Mouse (Mus musculus) stomach, postnatal 0 days (tissue): ENCODE results near the gene Tsr3. TPM values are rescaled to one million over a fixed set of nuclear protein-coding genes. Genes with fewer than 3 reads are reported as not detected.

ENCODE experiments used
- ATAC-seq: fragments of 200-750 bp; cut with Nextera tagmentation; 2 replicates; pipeline ENCODE4 v1.8.0; 2017; ENCODE audit not compliant: low FRiP score, low TSS enrichment
- DNase-seq: peaks from one replicate; pipeline ENCODE4 v3.0.0-alpha.2; 2016; ENCODE audit warnings: low spot score
- H3K27ac ChIP-seq: fragments of 300-500 bp; sonication (generic); replicated peaks from 2 replicates; pipeline ENCODE4 v1.5.1; 2014; ENCODE audit warnings: mild to moderate bottlenecking, control low read depth
- H3K27me3 ChIP-seq: fragments of 300-500 bp; sonication (generic); 2 replicates; pipeline ENCODE4 v1.6.1; 2014; ENCODE audit warnings: low read length; ENCODE audit not compliant: control insufficient read depth, insufficient read depth
- H3K36me3 ChIP-seq: fragments of 300-500 bp; sonication (generic); 2 replicates; pipeline ENCODE4 v1.6.1; 2014; ENCODE audit warnings: low read length, mixed read lengths; ENCODE audit not compliant: control insufficient read depth, insufficient read depth
- H3K4me1 ChIP-seq: fragments of 300-500 bp; sonication (generic); replicated peaks from 2 replicates; pipeline ENCODE4 v1.6.1; 2014; ENCODE audit warnings: antibody characterized with exemption; ENCODE audit not compliant: control insufficient read depth, insufficient read depth
- H3K4me2 ChIP-seq: fragments of 300-500 bp; sonication (generic); replicated peaks from 2 replicates; pipeline ENCODE4 v1.6.1; 2014; ENCODE audit warnings: low read depth, mild to moderate bottlenecking, control low read depth, moderate library complexity
- H3K4me3 ChIP-seq: fragments of 300-500 bp; sonication (generic); 2 replicates; pipeline ENCODE4 v1.5.1; 2014; ENCODE audit warnings: low read depth, low read length, control low read depth
- H3K9ac ChIP-seq: fragments of 300-500 bp; sonication (generic); 2 replicates; pipeline ENCODE4 v1.6.1; 2014; ENCODE audit warnings: mild to moderate bottlenecking, low read length, control low read depth, mixed read lengths
- H3K9me3 ChIP-seq: fragments of 300-500 bp; sonication (generic); 2 replicates; pipeline ENCODE4 v1.6.1; 2016; ENCODE audit warnings: low read length; ENCODE audit not compliant: control insufficient read depth
- CTCF ChIP-seq: IDR thresholded peaks from 2 replicates; pipeline ENCODE4 v1.5.1; 2016; ENCODE audit warnings: antibody characterized with exemption, low read depth, mild to moderate bottlenecking, moderate library complexity
- EP300 ChIP-seq: optimal IDR thresholded peaks from 2 replicates; pipeline ENCODE3; 2016; ENCODE audit warnings: antibody characterized with exemption
- whole genome bisulfite sequencing: fragments of 180-500 bp; shearing (Covaris S2); extraction: QIAGEN DNeasy Blood & Tissue Kit; methylation state at CpG from one replicate; pipeline ENCODE4 v1.1.7; 2014; 5-methylcytosine and 5-hydroxymethylcytosine counted together
- microRNA-seq: library from miRNA; unstranded; fragments of <30 nt; microRNA quantifications from one replicate; pipeline ENCODE4, GENCODE M21; 2016
- polyA plus RNA-seq: library from polyadenylated mRNA; unstranded; fragments of >200 nt; fragmentation: Nextera tagmentation; extraction: Ambion mirVana; gene quantifications from 2 replicates; pipeline ENCODE4 v1.2.1, GENCODE M21; 2015

Tsr3 gene
- polyA plus RNA-seq, 1 experiment from 2014 or later, result 31.3 TPM

GRCm38 (mm10) chr17:25275833-25276232, 35.9 kb downstream of the Tsr3 start:
- Histone ChIP-seq H3K27ac (no peak overlapping the region), H3K9ac (no peak overlapping the region), H3K9me3 (no peaks in the 10 kb centered on the region), H3K4me3 (no peak overlapping the region), H3K4me2 (no peak overlapping the region), H3K4me1 (peaks cover 8% of the 10 kb centered on the region; the same call in 1 of the 2 replicates), H3K36me3 (no peaks in the 10 kb centered on the region), H3K27me3 (no peaks in the 10 kb centered on the region)
- ATAC-seq, result no peak
- 99% methylated on average over 3 of the region's 3 CpGs for WGBS
- TF ChIP-seq EP300 (no peak), CTCF (no peak)
- no peak for DNase-seq

GRCm38 (mm10) chr17:25282133-25282532, 42.2 kb downstream of the Tsr3 start:
- Histone ChIP-seq H3K9me3 (no peaks in the 10 kb centered on the region), H3K4me1 (no peaks in the 10 kb centered on the region), H3K27ac (no peak overlapping the region), H3K4me2 (no peak overlapping the region), H3K36me3 (no peaks in the 10 kb centered on the region), H3K27me3 (no peaks in the 10 kb centered on the region), H3K4me3 (no peak overlapping the region), H3K9ac (no peak overlapping the region)
- TF ChIP-seq EP300 (no peak), CTCF (no peak)
- ATAC-seq (peak; percentile 91), DNase-seq (peak; percentile 76)
- 29% methylated on average over 11 of the region's 11 CpGs for WGBS

GRCm38 (mm10) chr17:25285033-25285432, 45.1 kb downstream of the Tsr3 start:
- Histone ChIP-seq H3K9me3 (no peaks in the 10 kb centered on the region), H3K27ac (no peak overlapping the region), H3K4me3 (no peak overlapping the region), H3K9ac (no peak overlapping the region), H3K4me1 (no peaks in the 10 kb centered on the region), H3K27me3 (no peaks in the 10 kb centered on the region), H3K4me2 (no peak overlapping the region), H3K36me3 (no peaks in the 10 kb centered on the region)
- ATAC-seq, result peak; percentile 38
- WGBS, result 19% methylated on average over 3 of the region's 3 CpGs
- peak; percentile 73 for DNase-seq
- no peak for TF ChIP-seq EP300
- TF ChIP-seq CTCF, result peak; percentile 95

GRCm38 (mm10) chr17:25288842-25289241, 48.9 kb downstream of the Tsr3 start:
- Histone ChIP-seq H3K4me1 (no peaks in the 10 kb centered on the region), H3K27me3 (no peaks in the 10 kb centered on the region), H3K36me3 (no peaks in the 10 kb centered on the region), H3K4me3 (no peak overlapping the region), H3K9me3 (no peaks in the 10 kb centered on the region), H3K9ac (no peak overlapping the region), H3K4me2 (no peak overlapping the region), H3K27ac (no peak overlapping the region)
- peak; percentile 57 for DNase-seq
- no peak for ATAC-seq
- WGBS, result 23% methylated on average over 4 of the region's 4 CpGs
- peak; percentile 78 for TF ChIP-seq CTCF
- no peak for TF ChIP-seq EP300

GRCm38 (mm10) chr17:25290411-25290810, 50.4 kb downstream of the Tsr3 start:
- H3K27ac ChIP-seq, result no peak overlapping the region
- peak; percentile 38; the same call in 1 of the 2 replicates for ATAC-seq

More at GRCm38 (mm10) chr17:25290411-25290810, 50.4 kb downstream of the Tsr3 start:
- no peak overlapping the region for H3K9ac ChIP-seq
- no peaks in the 10 kb centered on the region for H3K36me3 ChIP-seq
- no peak overlapping the region for H3K4me3 ChIP-seq
- WGBS, result 21% methylated on average over 4 of the region's 4 CpGs
- DNase-seq, result no peak
- no peak overlapping the region for H3K4me2 ChIP-seq
- no peaks in the 10 kb centered on the region for H3K4me1 ChIP-seq
- H3K9me3 ChIP-seq, result no peaks in the 10 kb centered on the region
- TF ChIP-seq CTCF (peak; percentile 29; the same call in 1 of the 2 replicates), EP300 (no peak)
- H3K27me3 ChIP-seq, result no peaks in the 10 kb centered on the region

Small RNAs within 50 kb of the gene (microRNA-seq; reads per million reads assigned to microRNA genes)
- 1.3 reads per million for gene Mir3547

Other genes starting within 250 kb of the Tsr3 start
- gene Cramp1l, start 224.4 kb upstream of the Tsr3 start, polyA plus RNA-seq, result 2.2 and 2.8 TPM in 2 replicates
- gene Ift140, start 224.1 kb upstream of the Tsr3 start, polyA plus RNA-seq, result 4.1 and 4.2 TPM in 2 replicates
- gene Tmem204, start 156.6 kb upstream of the Tsr3 start, polyA plus RNA-seq, result 16.8 and 19.0 TPM in 2 replicates
- gene Telo2, start 124.2 kb upstream of the Tsr3 start, polyA plus RNA-seq, result 12.2 and 13.7 TPM in 2 replicates
- 0.30 and 0.33 TPM in 2 replicates for gene Ptx4, start 119.4 kb upstream of the Tsr3 start, polyA plus RNA-seq
- 10.5 and 11.5 TPM in 2 replicates for gene Clcn7, start 106.8 kb upstream of the Tsr3 start, polyA plus RNA-seq
- gene Ccdc154, start 77.7 kb upstream of the Tsr3 start, polyA plus RNA-seq, result 0.80 and 0.84 TPM in 2 replicates
- gene Gm38655, start 64.7 kb upstream of the Tsr3 start, polyA plus RNA-seq, result 5.8 and 6.0 TPM in 2 replicates
- 23.1 and 23.6 TPM in 2 replicates for gene BC003965, start 55.6 kb upstream of the Tsr3 start, polyA plus RNA-seq
- 3.0 and 3.1 TPM in 2 replicates for gene Unkl, start 51.8 kb upstream of the Tsr3 start, polyA plus RNA-seq
- 36.0 and 39.3 TPM in 2 replicates for gene Gnptg, start within 50 bp of the Tsr3 start, polyA plus RNA-seq
- gene Baiap3, start 16.2 kb downstream of the Tsr3 start, polyA plus RNA-seq, result 1.2 and 1.3 TPM in 2 replicates
- gene Ube2i, start 34.5 kb downstream of the Tsr3 start, polyA plus RNA-seq, result 308 and 318 TPM in 2 replicates
- gene Prss34, start 58.2 kb downstream of the Tsr3 start, polyA plus RNA-seq, result 0.50 and 0.52 TPM in 2 replicates
- not detected in 2 replicates for gene Prss28, start 68.5 kb downstream of the Tsr3 start, polyA plus RNA-seq
- not detected in 2 replicates for gene Prss29, start 78.5 kb downstream of the Tsr3 start, polyA plus RNA-seq
- 0.62 and 0.75 TPM in 2 replicates for gene Tpsab1, start 105.4 kb downstream of the Tsr3 start, polyA plus RNA-seq
- 18.1 and 18.5 TPM in 2 replicates for gene Tpsb2, start 126.1 kb downstream of the Tsr3 start, polyA plus RNA-seq
- 0.16 and 0.27 TPM in 2 replicates for gene Tpsg1, start 129.1 kb downstream of the Tsr3 start, polyA plus RNA-seq
- 1.5 and 1.7 TPM in 2 replicates for gene Cacna1h, start 193.6 kb downstream of the Tsr3 start, polyA plus RNA-seq
- gene Tekt4, start 214.4 kb downstream of the Tsr3 start, polyA plus RNA-seq, result 0.06 TPM in 1 of 2 replicates, not detected in the other